Mouse (Mus musculus) spleen, adult 12 weeks (tissue): ENCODE measurements around the gene Elf2.

Experiments
- DNase-seq: peaks from one replicate; pipeline ENCODE4 v3.0.0; 2022; ENCODE audit warnings: low spot score

The Elf2 gene

GRCm38 (mm10) chr3:51277201-51278150 lies 63.0 kb downstream of the Elf2 start:
- peak; percentile 70 for DNase-seq

GRCm38 (mm10) chr3:51276421-51277111 lies 63.9 kb downstream of the Elf2 start:
- DNase-seq: peak; percentile 57

DNA sequence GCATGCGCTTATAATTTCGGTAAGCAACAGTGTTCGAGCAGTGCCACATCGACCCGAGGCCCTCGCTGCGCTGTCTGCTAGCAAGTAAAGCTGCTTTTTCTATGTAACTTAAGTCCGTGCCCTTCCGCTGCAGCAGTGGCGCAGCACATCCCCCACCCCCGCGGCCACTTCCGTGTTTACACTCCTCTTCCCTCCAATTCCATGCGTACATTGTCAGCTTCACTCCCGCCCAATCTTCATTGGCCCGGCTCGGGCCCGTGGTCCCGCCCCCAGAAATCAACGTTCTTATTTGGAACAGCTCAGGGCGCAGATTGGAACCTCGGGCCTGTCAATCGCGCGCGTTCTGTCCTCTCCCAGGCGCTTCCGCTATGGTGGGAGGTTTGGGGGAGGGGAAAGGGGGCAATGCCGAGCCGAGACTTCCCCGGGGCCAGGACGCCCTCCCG lies 64.5 kb downstream of the Elf2 start:
- peak; percentile 92 for DNase-seq

DNA sequence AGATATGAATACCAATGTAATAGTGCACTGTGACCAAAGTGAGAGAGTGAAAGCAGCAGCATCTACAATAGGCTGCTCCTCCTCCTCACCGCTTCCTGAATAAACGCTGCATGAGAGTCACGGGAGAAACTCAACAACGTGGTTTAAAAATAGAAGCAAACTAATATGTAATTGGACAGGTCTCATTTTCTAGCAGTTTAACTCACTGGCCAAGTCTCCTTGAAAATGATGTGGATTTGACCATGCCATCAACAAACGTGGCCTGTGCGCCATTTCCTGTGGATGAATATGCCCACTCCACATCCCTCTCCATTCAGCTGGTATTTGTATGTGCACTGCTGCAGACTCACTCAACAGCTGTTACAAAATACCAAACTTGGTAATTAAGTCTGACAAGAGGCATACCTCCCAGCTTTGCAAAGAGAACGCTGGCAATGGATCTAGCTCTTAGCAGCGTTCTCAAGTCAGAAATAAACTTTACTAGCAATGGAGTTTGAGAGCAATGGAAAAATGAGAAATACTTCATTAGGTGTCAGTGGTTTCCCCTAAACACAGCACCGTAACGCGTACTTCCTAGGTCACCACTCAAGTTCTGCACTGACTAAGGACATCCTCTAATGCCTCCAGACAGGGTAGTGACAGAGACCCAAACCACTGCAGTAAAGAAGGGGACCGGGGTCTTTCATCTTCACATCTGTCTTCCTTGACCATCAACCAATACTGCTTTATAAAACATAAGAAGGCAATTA lies 70.2 kb downstream of the Elf2 start:
- DNase-seq: no peak

- DNase-seq: no peak
Observed at GRCm38 (mm10) chr3:51268434-51268833, 72.0 kb downstream of the Elf2 start.

DNA sequence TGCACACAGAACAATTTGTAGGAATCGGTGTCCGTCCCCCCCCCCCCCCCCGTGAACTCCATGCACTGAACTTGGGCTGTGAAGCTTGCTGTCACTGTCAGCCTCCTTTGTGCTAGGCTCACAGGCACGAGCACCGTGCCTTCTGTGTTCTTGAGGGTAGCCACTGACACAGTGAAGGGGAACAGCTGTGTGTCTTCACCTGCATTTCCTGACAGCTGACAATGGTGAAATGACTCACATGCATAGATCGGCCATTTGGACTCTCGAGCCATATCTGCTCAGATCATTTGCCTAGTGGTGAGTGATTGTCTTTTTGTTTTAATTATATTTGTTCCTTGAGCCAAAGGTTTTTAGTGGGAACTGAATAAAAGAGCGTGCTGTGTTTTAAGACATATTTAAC lies 77.5 kb downstream of the Elf2 start:
- DNase-seq: no peak

DNA sequence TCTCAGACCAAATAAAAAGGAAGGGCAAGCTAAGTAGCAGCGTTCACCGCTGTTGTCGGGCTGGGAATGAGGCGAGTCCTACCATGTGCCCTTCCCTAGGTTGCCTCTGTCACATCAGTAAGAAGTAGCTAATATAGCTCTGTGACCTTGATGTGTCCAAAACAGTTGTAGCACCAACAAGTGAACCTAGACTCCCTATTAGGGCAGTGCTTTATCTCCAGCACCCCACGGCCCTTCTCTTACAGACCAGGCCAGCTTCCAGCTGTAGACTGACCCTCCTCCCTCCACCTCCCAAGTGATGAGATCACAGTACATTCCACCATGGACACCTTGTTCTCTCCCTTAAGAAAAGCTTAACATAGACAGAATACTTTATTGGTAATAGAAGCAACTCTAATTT lies 82.4 kb downstream of the Elf2 start:
- no peak for DNase-seq

DNA sequence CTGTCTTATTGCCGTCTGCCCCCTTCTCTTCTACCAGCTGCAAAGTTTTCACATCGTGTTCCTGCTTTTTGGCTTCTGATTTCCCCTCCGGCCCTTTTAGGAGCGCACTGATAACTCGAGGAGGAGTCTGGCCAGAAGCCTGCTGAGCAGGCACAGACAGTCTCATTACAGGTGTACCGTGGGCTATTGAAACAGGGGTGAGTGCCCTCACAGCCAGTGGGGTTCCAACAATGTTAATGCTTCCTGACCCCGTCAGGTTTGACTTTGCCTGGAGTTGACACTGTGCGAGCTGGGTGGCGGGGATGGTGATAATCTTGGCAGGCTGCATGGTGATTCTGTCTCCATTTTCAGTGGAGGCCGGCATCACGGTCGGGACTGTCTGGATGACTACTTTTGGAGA lies 84.0 kb downstream of the Elf2 start:
- no peak for DNase-seq

DNA sequence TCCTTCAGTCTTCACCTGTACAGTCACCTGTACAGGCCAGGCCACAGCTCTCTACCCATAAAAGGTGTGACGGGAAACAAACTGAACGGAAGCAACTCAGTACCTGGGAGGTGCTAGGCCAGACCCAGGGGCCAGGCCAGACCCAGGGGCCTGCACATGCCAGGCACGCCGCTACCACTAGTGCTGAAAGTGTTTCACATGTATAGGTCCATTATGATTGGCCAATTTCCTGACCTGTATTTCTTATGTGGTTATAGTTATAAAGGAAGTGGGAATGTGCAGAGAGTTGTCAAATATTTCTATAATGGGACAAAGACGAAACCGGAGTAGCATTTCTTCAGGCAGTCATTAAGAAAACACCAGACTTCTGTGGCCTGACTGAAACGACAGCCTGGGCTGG lies 85.7 kb downstream of the Elf2 start:
- no peak for DNase-seq

DNA sequence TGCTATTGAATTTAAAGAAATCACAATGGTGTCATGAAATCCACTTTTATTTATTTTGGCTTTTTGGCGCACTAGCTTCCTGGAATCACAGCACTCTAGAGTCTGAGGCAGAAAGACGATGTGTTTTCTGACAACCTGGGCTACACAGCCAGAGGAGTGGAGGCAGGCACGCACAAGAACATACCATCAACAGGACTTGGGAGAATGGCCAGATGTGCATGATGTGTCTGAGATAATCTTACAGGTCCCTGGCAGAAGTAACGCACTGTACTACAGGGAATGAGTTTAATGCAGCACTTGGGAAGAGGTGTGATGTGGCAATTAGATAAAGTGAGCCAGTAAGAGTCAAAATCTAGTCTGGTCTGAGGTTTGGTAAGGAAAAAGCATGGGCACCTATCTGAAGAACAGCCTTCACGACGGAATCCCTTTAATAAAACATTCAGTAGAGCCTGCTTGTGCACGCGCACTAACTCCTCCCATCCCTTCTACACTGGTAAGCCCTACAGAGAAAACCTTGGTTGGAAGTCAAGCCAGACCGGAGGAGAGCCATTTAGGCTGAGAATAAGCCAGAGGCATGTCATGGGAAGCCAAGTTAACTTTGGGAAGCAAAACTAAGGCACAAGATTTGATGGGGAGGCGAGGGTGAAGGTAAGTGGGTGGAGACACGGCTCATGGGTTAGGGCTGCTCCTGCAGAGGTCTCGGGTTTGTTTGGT lies 87.6 kb downstream of the Elf2 start:
- DNase-seq: no peak

DNA sequence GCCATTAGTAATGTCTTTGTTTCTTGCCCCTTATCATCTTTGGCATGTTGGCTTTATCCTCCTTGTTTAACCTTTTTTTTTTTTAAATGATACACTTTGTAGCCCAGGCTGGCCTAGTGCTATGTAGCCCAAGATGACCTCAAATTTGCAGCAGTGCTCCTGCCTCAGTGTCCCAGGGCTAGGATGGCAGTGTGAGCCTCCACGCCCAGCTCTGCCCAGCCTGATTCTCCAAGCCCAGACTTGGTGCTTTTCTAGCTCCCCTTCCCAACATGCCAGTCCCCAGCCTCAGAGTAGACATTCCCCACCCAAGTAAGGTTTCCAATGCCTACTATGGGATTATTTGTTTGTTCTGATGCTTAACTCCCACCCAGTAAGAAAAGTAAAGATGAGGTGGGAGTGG lies 88.2 kb downstream of the Elf2 start:
- DNase-seq: no peak

- no peak for DNase-seq
Observed at GRCm38 (mm10) chr3:51251057-51251456, 89.4 kb downstream of the Elf2 start.

GRCm38 (mm10) chr3:51249866-51250265 lies 90.6 kb downstream of the Elf2 start:
- no peak for DNase-seq

GRCm38 (mm10) chr3:51249460-51249859 lies 91.0 kb downstream of the Elf2 start:
- no peak for DNase-seq

GRCm38 (mm10) chr3:51248600-51248999 lies 91.9 kb downstream of the Elf2 start:
- DNase-seq: no peak

DNA sequence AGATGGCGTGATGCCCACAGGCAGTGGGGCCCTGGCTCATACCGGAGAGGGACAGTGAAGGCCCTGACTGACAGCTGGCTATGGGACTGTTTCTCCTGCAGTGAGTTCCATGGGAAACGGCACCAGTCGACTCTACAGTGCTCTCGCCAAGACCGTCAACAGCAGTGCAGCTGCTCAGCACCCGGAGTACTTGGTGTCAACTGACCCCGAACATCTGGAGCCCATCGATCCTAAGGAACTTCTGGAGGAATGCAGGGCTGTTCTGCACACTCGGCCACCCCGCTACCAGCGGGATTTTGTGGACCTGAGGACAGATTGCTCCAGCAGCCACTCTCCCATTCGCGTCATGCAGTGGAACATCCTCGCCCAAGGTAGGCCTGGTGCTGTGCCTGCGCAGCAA lies 92.8 kb downstream of the Elf2 start:
- DNase-seq: no peak

- no peak for DNase-seq
Observed at GRCm38 (mm10) chr3:51239541-51239940, 100.9 kb downstream of the Elf2 start.

DNA sequence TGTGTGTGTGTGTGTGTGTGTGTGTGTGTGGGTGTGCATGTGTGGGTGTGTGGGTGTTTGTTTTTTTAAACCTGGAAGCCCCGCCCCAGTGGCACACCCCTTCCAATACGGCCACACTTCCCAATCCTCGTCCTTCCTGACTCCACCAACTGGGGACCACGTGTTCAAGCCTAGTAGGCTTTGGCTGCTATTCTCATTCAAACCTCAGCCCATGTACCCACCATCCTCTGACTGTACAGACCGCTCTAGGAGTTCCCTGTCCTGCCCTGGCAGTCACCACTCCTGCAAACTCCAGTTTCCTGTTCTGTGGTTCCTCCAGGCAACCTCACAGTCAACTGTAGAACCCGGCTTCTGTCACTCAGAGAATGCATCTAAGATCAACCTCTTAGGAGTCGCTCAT lies 101.9 kb downstream of the Elf2 start:
- DNase-seq: no peak

DNA sequence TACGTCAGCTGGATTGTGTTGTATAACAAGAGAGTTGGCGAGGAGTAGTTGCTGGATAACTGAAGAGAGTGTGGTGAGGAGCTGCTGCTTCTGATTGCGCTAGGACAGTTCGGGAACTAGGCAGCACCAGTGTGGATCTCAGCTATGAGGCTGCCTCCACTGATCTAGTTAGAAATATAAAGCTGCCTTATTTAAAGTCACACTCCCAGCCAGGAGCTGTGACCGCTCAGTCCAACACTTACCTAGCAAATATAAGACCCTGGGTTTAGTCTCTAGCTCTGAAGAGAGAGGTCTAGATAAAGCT lies 105.8 kb downstream of the Elf2 start:
- DNase-seq: no peak

GRCm38 (mm10) chr3:51233918-51234751 lies 106.3 kb downstream of the Elf2 start:
- peak; percentile 61 for DNase-seq

- no peak for DNase-seq
Observed at GRCm38 (mm10) chr3:51233474-51233873, 107.0 kb downstream of the Elf2 start.
